Mouse (Mus musculus): ENCODE data around the gene Exog. TPM values are rescaled to one million over a fixed set of nuclear protein-coding genes. Genes with fewer than 3 reads are reported as not detected.

Gene Exog
- total RNA-seq, 2 experiments from 2014 or later, result 22.2 to 23.1 TPM

GRCm38 (mm10) chr9:119455967-119456366 is 11.2 kb downstream of the Exog start:
- DNase-seq (ENCODE audit: low spot score in 2 of 2), result no peak

GRCm38 (mm10) chr9:119457122-119457521 is 12.4 kb downstream of the Exog start:
- DNase-seq (ENCODE audit: low spot score in 2 of 2), result no peak

DNA sequence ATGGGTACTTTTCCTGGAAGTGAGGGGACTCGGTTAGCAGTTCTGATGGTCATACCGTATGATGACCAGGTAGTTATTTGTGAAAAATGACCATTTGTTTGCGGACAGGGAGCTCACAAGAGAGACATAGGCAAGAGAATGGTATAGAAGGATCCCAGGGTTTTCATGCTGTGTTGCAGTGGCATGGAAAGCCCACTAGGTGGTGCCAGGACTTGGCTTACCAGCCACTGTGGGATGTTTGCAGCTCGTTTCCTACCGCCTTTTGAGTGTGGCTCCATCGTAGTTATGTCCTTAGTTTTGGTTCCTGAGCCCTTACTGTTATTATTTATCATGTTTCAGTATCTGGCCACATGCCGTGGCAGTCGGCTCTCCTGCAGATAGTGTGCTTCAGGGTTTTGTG is 15.7 kb downstream of the Exog start:
- DNase-seq (ENCODE audit: low spot score in 2 of 2), result peak; percentile 74 to 76

DNA sequence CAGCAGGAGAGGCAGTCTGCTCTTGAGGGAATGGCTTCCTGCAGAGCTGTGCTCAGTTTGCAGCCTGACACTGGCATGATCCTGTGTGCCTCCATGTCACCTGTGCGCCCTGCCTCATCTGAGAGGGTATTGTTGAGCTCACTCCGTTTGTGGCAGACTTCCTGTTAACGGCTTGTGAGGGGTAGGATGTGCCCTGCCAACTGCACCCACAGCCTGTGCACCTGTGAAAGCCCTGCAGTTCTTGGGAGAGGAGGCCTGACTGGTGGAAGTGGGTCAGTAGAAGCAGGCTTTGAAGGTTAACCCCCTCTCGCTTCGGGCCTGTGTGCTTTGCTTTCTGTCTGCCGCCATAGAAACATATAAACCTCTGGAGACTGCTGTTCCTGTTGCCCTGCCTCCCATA is 20.3 kb downstream of the Exog start:
- DNase-seq (ENCODE audit: low spot score in 2 of 2), result no peak

DNA sequence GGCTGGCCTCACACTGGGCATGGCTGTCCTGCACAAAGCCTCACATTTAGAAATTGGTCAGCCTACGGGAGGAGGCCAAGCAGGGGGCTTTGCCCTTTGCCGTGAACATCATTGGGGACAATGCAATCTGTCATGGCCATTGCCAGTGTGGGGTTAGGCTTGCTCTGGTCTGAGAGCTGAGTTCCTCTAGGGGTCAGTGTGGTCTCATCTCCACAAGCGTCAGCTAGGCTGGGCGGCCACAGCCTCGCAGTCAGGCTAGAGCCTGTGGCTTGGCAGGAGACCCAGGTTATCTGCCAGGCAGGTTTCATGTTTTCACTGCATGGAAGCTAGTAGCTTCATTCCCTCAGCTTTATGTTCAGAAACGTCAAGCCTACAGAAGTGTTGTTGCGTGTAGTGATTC is 20.9 kb downstream of the Exog start:
- peak in 1 of 2 experiments; percentile 22 for DNase-seq (ENCODE audit: low spot score in 2 of 2)

GRCm38 (mm10) chr9:119469691-119470353 is 25.1 kb downstream of the Exog start:
- no peak for DNase-seq (ENCODE audit: low spot score in 2 of 2)

GRCm38 (mm10) chr9:119472412-119472918 is 27.7 kb downstream of the Exog start:
- no peak for DNase-seq (ENCODE audit: low spot score in 2 of 2)

DNA sequence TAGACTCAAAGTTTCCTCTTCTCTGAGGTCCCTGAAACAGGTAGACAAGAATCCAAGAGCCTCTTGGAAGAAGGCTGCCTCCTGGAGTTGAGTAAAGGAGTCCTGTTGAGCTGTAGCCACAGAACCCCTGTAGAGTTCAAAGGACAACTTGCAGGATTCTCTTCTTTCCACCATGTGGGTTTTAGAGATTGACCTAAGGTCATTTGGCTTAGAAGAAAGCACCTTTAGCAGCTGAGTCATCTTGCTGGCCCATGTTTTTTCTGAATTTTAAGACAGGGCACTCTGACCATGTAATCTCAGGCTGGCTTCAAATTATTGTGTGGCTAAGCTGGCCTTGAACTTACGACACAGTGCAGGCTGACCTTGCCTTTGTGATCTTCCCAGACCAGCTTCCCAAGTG is 28.3 kb downstream of the Exog start:
- DNase-seq (ENCODE audit: low spot score in 2 of 2), result no peak

GRCm38 (mm10) chr9:119473608-119474164 is 28.9 kb downstream of the Exog start:
- no peak for DNase-seq (ENCODE audit: low spot score in 2 of 2)

GRCm38 (mm10) chr9:119474717-119475611 is 30.2 kb downstream of the Exog start:
- DNase-seq (ENCODE audit: low spot score in 2 of 2), result no peak

DNA sequence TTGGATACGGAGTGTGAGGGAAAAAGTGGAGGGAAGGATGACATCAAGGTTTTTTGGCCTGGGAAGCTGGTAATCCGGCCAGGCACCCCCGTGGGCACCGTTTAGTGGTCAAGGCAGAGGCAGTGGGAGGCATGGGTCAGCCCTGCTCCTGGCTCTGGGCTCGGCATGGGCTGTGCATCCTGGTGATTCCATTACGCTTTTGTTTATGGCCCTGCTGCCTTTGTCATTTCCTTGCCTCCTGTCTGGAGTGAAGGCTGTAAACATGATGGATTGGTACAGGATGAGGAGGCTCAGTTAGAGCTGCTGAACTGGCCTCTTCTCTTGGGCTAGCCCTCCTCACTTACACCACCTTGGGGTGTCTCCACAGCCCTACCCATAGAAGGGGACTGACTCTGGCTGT is 33.0 kb downstream of the Exog start:
- DNase-seq (ENCODE audit: low spot score in 2 of 2), result no peak

DNA sequence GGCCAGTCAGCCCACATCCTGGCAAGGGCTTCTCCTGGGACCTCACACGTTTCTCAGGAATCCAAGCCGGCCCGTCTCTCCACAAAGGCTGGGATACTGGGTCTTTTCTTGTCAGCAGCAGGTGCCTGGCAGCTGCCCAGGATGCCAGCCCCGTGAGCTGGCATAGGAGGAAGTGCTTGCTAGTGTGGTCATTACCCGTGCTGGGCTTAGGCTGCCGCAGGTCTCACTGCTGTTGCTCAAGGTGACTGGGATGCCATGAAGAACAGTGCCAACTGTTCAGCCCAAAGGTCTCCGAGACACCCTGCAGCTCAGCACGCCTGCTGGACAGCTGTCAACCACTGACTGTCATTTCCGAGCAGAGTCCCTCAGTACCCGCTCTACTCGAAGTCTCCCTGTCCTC is 33.6 kb downstream of the Exog start:
- DNase-seq (ENCODE audit: low spot score in 2 of 2), result no peak

DNA sequence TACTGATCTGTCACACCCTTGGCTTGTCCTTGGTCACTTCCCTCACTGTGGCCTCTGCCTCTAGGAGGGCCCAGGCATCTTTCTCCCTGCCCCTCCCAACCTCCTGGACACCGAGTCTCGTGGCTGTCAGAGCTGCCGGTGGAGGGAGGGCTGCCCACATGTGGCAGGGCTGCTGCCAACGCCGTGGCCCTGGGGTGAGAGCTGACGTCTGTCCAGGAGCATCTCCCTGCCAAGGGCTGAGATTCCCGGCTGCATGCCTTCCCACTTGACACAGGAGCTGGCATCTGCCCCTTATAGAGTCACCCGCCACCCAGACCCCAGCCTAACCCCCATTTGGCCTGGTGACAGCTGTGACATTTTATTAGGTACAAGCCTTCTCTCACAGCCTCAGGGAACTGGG is 34.6 kb downstream of the Exog start:
- no peak for DNase-seq (ENCODE audit: low spot score in 2 of 2)

DNA sequence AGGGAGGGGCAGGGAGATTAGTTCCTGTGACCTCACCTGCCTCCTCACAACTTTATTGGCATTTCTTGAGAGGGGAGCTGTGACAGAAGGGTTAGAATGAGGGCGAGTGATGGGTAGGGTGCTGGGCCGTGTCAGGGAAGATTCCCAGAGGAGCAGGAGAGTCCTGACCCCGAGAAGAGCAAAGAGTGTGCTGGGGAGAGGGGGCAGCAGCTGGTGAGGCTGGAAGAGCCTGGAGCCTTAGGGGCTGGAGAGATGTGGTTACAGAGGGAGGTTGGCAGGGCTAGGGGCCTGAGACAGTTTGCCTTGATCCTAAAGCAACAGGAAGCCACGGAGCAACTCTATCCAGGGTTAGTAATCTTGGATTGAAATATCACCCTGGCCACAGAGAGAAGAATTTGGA is 36.9 kb downstream of the Exog start:
- no peak for DNase-seq (ENCODE audit: low spot score in 2 of 2)

- no peak for DNase-seq (ENCODE audit: low spot score in 2 of 2)
These were observed 39.0 kb downstream of the Exog start for GRCm38 (mm10) chr9:119483554-119484353.

DNA sequence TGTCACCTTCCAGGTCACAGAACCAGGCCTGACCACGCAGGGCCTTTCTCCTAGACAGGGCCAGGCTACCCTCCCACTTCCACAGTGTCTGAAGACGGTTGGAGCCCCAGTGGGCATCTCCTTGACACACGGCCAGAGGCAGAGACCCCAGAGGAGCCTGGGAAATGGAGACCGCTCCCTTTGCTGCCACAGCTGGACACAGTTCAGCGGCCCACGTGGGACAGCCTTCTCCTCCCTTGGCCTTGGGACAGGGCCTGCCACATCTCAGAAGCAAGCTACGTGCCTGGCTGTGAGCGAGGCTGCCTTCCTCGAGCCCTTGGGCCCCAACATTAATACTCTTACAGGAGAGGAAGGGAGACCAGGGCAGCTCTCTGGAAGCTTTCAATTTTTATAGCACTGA is 39.7 kb downstream of the Exog start:
- no peak for DNase-seq (ENCODE audit: low spot score in 2 of 2)

- no peak for DNase-seq (ENCODE audit: low spot score in 2 of 2)
These were observed 40.1 kb downstream of the Exog start for GRCm38 (mm10) chr9:119484868-119485267.

DNA sequence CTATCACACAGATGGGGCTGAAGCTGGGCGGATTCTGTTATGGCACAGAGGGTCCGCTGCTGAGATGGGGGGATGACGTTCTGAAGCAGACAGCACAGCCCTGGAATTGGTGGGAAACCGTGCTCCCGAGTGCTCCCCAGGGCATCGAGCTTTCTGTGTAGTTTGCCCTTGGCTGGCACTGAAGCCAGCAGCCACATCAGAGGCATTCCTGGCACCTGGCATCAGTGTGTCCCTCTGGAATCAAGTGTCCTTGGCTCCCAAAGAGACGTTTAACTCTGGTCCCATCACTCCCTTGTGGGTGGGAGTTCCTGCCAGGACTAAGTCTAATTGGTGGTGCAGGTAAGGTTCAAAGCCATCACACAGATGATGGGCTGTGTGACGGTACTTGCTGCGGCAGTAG is 51.6 kb downstream of the Exog start:
- DNase-seq (ENCODE audit: low spot score in 2 of 2), result no peak

DNA sequence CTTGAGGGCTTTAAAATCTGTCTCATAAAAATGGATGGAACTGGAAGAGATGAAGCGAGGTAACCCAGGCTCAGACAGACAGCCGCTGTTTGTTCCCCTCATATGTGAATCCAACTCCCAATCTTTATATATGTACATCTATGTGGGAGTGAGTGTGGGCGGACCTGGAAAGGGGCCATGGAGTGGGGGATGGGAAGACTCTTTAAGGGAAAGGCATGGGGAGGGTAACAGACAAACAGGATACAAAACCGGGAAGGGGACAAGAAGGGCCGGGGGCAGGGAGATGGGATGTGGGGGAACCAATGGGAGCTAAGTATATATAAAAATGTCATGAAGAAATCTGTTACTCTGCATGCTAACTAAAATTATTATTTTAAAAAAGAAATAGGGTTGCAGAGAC is 52.2 kb downstream of the Exog start:
- peak in 1 of 2 experiments; percentile 18 for DNase-seq (ENCODE audit: low spot score in 2 of 2)

DNA sequence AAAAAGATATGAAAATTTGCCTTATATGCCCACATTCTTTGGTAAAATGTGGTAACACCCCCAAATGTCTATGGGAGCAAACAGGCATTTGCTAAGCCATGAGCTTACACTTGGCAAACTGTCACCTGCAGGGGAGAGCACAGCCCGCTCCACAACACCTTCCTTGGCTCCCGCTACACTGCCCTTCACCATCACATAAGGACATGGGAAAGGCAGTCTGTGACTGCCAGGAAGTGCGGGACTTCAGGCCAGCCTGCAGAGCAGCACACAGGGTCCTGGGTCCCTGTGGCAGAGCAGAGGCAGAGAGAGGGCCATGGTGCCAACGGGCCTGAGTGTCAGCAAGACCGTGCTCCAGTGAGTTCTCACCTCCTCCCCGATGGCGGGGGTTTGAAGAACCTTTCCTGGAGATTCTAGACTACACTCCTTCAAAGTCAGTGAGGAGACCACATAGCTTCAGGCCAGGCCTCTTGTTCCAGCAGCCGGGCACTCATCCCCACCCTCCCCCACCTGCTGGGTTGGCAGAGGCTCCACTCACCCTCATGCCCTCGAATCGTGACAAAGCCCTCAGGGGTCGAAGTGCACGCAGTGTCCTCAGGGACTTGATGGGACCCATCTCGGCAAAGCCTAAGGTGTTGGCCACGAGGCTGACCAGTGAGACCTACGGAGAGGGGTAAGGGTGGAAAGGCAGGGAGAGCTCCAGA is 53.0 kb downstream of the Exog start:
- no peak for DNase-seq (ENCODE audit: low spot score in 2 of 2)

DNA sequence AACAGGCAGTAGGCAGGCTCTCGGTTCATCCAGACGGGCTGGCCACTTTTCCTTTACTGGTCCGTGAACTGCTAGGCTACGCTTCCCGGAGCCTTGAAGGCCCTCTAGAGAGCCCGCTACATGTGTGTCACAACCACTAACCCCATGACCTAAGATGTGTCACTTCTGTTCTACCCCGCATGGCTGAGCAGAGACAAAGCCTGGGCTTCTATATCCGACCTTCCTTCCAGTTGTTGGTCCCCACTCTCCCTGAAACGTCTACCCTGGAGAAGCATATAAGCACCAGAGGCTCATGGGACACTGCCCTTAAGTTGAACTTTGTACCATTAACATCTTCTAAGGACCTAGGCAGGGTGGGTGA is 53.5 kb downstream of the Exog start:
- DNase-seq (ENCODE audit: low spot score in 2 of 2), result no peak
